Mouse (Mus musculus): ENCODE measurements around the gene Itgb6.
A peak's percentile ranks its signal among the peaks of the same experiment; 100 is the strongest.

Gene Itgb6

GRCm38 (mm10) chr2:60722514-60722913, at the start of gene Itgb6:
Itgb6 (minus strand) TSS chr2:60722643.
- Histone ChIP-seq H3K27me3 (ENCODE audit: control insufficient read depth, insufficient read depth, low read length, poor library complexity, severe bottlenecking) (no peaks in the 10 kb centered on the region), H3K36me3 (ENCODE audit: control insufficient read depth, insufficient read depth, low read length, poor library complexity, severe bottlenecking) (no peaks in the 10 kb centered on the region)
- no peak for DNase-seq (ENCODE audit: low read depth, low spot score)

- Histone ChIP-seq H3K36me3 (ENCODE audit: control insufficient read depth, insufficient read depth, low read length, poor library complexity, severe bottlenecking) (peaks cover 2% of the 10 kb centered on the region), H3K27me3 (ENCODE audit: control insufficient read depth, insufficient read depth, low read length, poor library complexity, severe bottlenecking) (no peaks in the 10 kb centered on the region)
- DNase-seq (ENCODE audit: low read depth, low spot score): no peak
Measured at GRCm38 (mm10) chr2:60766420-60766819, 44.0 kb upstream of the Itgb6 start.

- Histone ChIP-seq H3K27me3 (ENCODE audit: control insufficient read depth, insufficient read depth, low read length, poor library complexity, severe bottlenecking) (no peaks in the 10 kb centered on the region), H3K36me3 (ENCODE audit: control insufficient read depth, insufficient read depth, low read length, poor library complexity, severe bottlenecking) (peaks cover 9% of the 10 kb centered on the region)
- no peak for DNase-seq (ENCODE audit: low read depth, low spot score)
Measured at GRCm38 (mm10) chr2:60756218-60756617, 33.8 kb upstream of the Itgb6 start.

GRCm38 (mm10) chr2:60755101-60755500, 32.7 kb upstream of the Itgb6 start:
- Histone ChIP-seq H3K27me3 (ENCODE audit: control insufficient read depth, insufficient read depth, low read length, poor library complexity, severe bottlenecking) (no peaks in the 10 kb centered on the region), H3K36me3 (ENCODE audit: control insufficient read depth, insufficient read depth, low read length, poor library complexity, severe bottlenecking) (peaks cover 6% of the 10 kb centered on the region; the same call in 1 of the 2 replicates)
- no peak for DNase-seq (ENCODE audit: low read depth, low spot score)

- Histone ChIP-seq H3K27me3 (ENCODE audit: control insufficient read depth, insufficient read depth, low read length, poor library complexity, severe bottlenecking) (no peaks in the 10 kb centered on the region), H3K36me3 (ENCODE audit: control insufficient read depth, insufficient read depth, low read length, poor library complexity, severe bottlenecking) (peaks cover 6% of the 10 kb centered on the region; the same call in 1 of the 2 replicates)
- no peak for DNase-seq (ENCODE audit: low read depth, low spot score)
Measured at GRCm38 (mm10) chr2:60751274-60751673, 28.8 kb upstream of the Itgb6 start.

- H3K36me3 ChIP-seq (ENCODE audit: control insufficient read depth, insufficient read depth, low read length, poor library complexity, severe bottlenecking): peaks cover 2% of the 10 kb centered on the region; the same call in 1 of the 2 replicates
- no peak for DNase-seq (ENCODE audit: low read depth, low spot score)
- H3K27me3 ChIP-seq (ENCODE audit: control insufficient read depth, insufficient read depth, low read length, poor library complexity, severe bottlenecking): no peaks in the 10 kb centered on the region
Measured at GRCm38 (mm10) chr2:60750591-60750990, 28.1 kb upstream of the Itgb6 start.

GRCm38 (mm10) chr2:60748585-60748984, 26.1 kb upstream of the Itgb6 start:
- 0 out of 2 replicates have a peak, but pooled peaks cover 2% of the 10 kb centered on the region for H3K36me3 ChIP-seq (ENCODE audit: control insufficient read depth, insufficient read depth, low read length, poor library complexity, severe bottlenecking)
- peak; percentile 13 for DNase-seq (ENCODE audit: low read depth, low spot score)
- H3K27me3 ChIP-seq (ENCODE audit: control insufficient read depth, insufficient read depth, low read length, poor library complexity, severe bottlenecking): no peaks in the 10 kb centered on the region

GRCm38 (mm10) chr2:60747590-60747989, 25.1 kb upstream of the Itgb6 start:
- H3K27me3 ChIP-seq (ENCODE audit: control insufficient read depth, insufficient read depth, low read length, poor library complexity, severe bottlenecking): no peaks in the 10 kb centered on the region
- DNase-seq (ENCODE audit: low read depth, low spot score): no peak
- no peaks in the 10 kb centered on the region for H3K36me3 ChIP-seq (ENCODE audit: control insufficient read depth, insufficient read depth, low read length, poor library complexity, severe bottlenecking)

GRCm38 (mm10) chr2:60744674-60745073, 22.2 kb upstream of the Itgb6 start:
- no peaks in the 10 kb centered on the region for H3K36me3 ChIP-seq (ENCODE audit: control insufficient read depth, insufficient read depth, low read length, poor library complexity, severe bottlenecking)
- no peaks in the 10 kb centered on the region for H3K27me3 ChIP-seq (ENCODE audit: control insufficient read depth, insufficient read depth, low read length, poor library complexity, severe bottlenecking)
- DNase-seq (ENCODE audit: low read depth, low spot score): no peak

GRCm38 (mm10) chr2:60739389-60740137, 17.1 kb upstream of the Itgb6 start:
- Histone ChIP-seq H3K36me3 (ENCODE audit: control insufficient read depth, insufficient read depth, low read length, poor library complexity, severe bottlenecking) (no peaks in the 10 kb centered on the region), H3K27me3 (ENCODE audit: control insufficient read depth, insufficient read depth, low read length, poor library complexity, severe bottlenecking) (no peaks in the 10 kb centered on the region)
- DNase-seq (ENCODE audit: low read depth, low spot score): no peak

- no peaks in the 10 kb centered on the region for H3K27me3 ChIP-seq (ENCODE audit: control insufficient read depth, insufficient read depth, low read length, poor library complexity, severe bottlenecking)
- H3K36me3 ChIP-seq (ENCODE audit: control insufficient read depth, insufficient read depth, low read length, poor library complexity, severe bottlenecking): no peaks in the 10 kb centered on the region
- DNase-seq (ENCODE audit: low read depth, low spot score): no peak
Measured at GRCm38 (mm10) chr2:60730929-60731328, 8.5 kb upstream of the Itgb6 start.

- no peaks in the 10 kb centered on the region for H3K36me3 ChIP-seq (ENCODE audit: control insufficient read depth, insufficient read depth, low read length, poor library complexity, severe bottlenecking)
- no peak for DNase-seq (ENCODE audit: low read depth, low spot score)
- no peaks in the 10 kb centered on the region for H3K27me3 ChIP-seq (ENCODE audit: control insufficient read depth, insufficient read depth, low read length, poor library complexity, severe bottlenecking)
Measured at GRCm38 (mm10) chr2:60730024-60730423, 7.6 kb upstream of the Itgb6 start.

GRCm38 (mm10) chr2:60728902-60729585, 6.6 kb upstream of the Itgb6 start:
- Histone ChIP-seq H3K36me3 (ENCODE audit: control insufficient read depth, insufficient read depth, low read length, poor library complexity, severe bottlenecking) (no peaks in the 10 kb centered on the region), H3K27me3 (ENCODE audit: control insufficient read depth, insufficient read depth, low read length, poor library complexity, severe bottlenecking) (no peaks in the 10 kb centered on the region)
- DNase-seq (ENCODE audit: low read depth, low spot score): no peak

- DNase-seq (ENCODE audit: low read depth, low spot score): no peak
- no peaks in the 10 kb centered on the region for H3K36me3 ChIP-seq (ENCODE audit: control insufficient read depth, insufficient read depth, low read length, poor library complexity, severe bottlenecking)
- H3K27me3 ChIP-seq (ENCODE audit: control insufficient read depth, insufficient read depth, low read length, poor library complexity, severe bottlenecking): no peaks in the 10 kb centered on the region
Measured at GRCm38 (mm10) chr2:60724660-60725059, 2.2 kb upstream of the Itgb6 start.

- no peaks in the 10 kb centered on the region for H3K27me3 ChIP-seq (ENCODE audit: control insufficient read depth, insufficient read depth, low read length, poor library complexity, severe bottlenecking)
- no peaks in the 10 kb centered on the region for H3K36me3 ChIP-seq (ENCODE audit: control insufficient read depth, insufficient read depth, low read length, poor library complexity, severe bottlenecking)
- no peak for DNase-seq (ENCODE audit: low read depth, low spot score)
Measured at GRCm38 (mm10) chr2:60722967-60723366, 524 bp upstream of the Itgb6 start.
